ENCODE assay signal across 15 mouse cellular contexts in the genomic region with DNA sequence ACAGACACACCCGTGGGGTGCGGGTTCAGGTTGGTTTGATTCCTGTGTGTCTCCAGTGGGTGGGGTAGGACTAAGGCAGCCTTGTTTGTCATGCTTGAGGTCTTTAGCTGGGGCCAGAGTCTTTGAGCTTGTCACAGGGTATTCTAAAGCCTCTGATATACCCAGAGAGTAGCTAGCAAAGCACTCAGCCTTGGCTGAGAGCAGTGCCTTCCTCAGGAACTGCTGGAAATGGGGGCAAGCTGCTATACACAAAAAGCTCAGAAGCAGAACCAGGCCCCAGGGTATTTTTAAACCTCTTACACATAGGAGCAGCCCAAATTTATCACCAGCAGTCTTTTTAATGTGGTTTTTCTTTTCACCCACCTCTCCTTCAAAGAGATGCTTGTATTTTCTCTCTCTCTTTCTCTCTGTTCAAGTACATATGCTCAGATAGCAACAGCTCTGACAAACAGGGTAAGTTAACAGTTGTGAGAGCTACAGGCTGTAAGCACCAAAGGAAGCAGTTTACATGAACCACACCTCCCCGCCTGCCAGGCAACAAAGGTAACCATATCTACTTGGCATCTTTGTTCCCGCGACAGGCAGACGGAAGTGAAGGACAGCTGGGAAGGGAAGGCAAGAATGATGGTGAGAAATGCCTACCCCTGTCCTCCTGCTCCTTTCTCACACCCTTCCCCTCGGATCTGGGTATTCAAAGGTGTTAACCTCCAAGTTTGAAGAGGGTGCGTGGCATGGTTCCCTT.
DNase-seq lines count a peak whose midpoint lies in the region; ATAC-seq and TF ChIP-seq lines count a peak whose summit lies in the region.
"Had no signal": no experiment of that assay in that cellular context is flagged by ENCODE, and none has a peak within 500 bp of the region (broad histone marks: within the 10 kb centered on the region; RNA-seq: fewer than 3 reads in every experiment).

No protein-coding gene starts in this region.

- DNase-seq in frontal cortex, postnatal 10 days (ENCODE audit: low spot score in 2 of 2): no peak
- peak; percentile 29 to 44 for DNase-seq in B cell, adult 2 months
- DNase-seq in left cerebral cortex, adult 8-10 months (ENCODE audit: low spot score in 2 of 2): peak; percentile 11 to 45
- DNase-seq in right cerebral cortex, postnatal 25 days: peak; percentile 36
- DNase-seq in embryonic facial prominence, embryonic 10.5 days (ENCODE audit: low spot score): no peak
- DNase-seq: liver, embryonic 13.5 days had no signal

- no peak overlapping the region for H3K27ac ChIP-seq in intestine, postnatal 0 days (ENCODE audit: low read depth, low read length)
- no peak overlapping the region for H3K27ac ChIP-seq in embryonic facial prominence, embryonic 10.5 days (replicated peaks)
- no peak overlapping the region for H3K27ac ChIP-seq in midbrain, embryonic 16.5 days (ENCODE audit: low read length)
- H3K27ac ChIP-seq: hindbrain, embryonic 13.5 days; liver, embryonic 13.5 days; macrophage; stomach, embryonic 15.5 days had no signal

- no peaks in the 10 kb centered on the region for H3K27me3 ChIP-seq in intestine, postnatal 0 days (replicated peaks; ENCODE audit: control insufficient read depth, insufficient read depth, low read length)
- H3K27me3 ChIP-seq in embryonic facial prominence, embryonic 10.5 days (replicated peaks; ENCODE audit: low read depth, poor library complexity, severe bottlenecking): no peaks in the 10 kb centered on the region
- H3K27me3 ChIP-seq in midbrain, embryonic 16.5 days (ENCODE audit: control insufficient read depth, insufficient read depth, low read depth, low read length): no peaks in the 10 kb centered on the region
- H3K27me3 ChIP-seq: heart, embryonic 12.5 days; hindbrain, embryonic 13.5 days; liver, embryonic 13.5 days; stomach, embryonic 15.5 days had no signal

- TF ChIP-seq CTCF in intestine, postnatal 0 days (IDR thresholded peaks at IDR 0.05; ENCODE audit: low read depth): no peak

- no peaks in the 10 kb centered on the region for H3K4me1 ChIP-seq in intestine, postnatal 0 days (replicated peaks; ENCODE audit: control insufficient read depth, insufficient read depth, low read length)
- H3K4me1 ChIP-seq in embryonic facial prominence, embryonic 10.5 days: no peaks in the 10 kb centered on the region
- no peaks in the 10 kb centered on the region for H3K4me1 ChIP-seq in midbrain, embryonic 16.5 days (ENCODE audit: control insufficient read depth, insufficient read depth, low read length)
- H3K4me1 ChIP-seq: heart, embryonic 12.5 days; hindbrain, embryonic 13.5 days; liver, embryonic 13.5 days; stomach, embryonic 15.5 days had no signal

- ATAC-seq in frontal cortex, adult (ENCODE audit: low TSS enrichment): peak; percentile 91
- ATAC-seq in intestine, postnatal 0 days: no peak
- no peak for ATAC-seq in midbrain, embryonic 16.5 days

- no peak overlapping the region for H3K4me3 ChIP-seq in intestine, postnatal 0 days (ENCODE audit: low read depth, low read length)
- no peak overlapping the region for H3K4me3 ChIP-seq in embryonic facial prominence, embryonic 10.5 days
- no peak overlapping the region for H3K4me3 ChIP-seq in midbrain, embryonic 16.5 days (ENCODE audit: low read depth, low read length)
- H3K4me3 ChIP-seq: erythroblast, embryonic 14.5 days; heart, embryonic 12.5 days; hindbrain, embryonic 13.5 days; liver, embryonic 13.5 days; myocyte; stomach, embryonic 15.5 days had no signal

- no peak overlapping the region for H3K4me2 ChIP-seq in intestine, postnatal 0 days (replicated peaks; ENCODE audit: low read depth)
- no peak overlapping the region for H3K4me2 ChIP-seq in midbrain, embryonic 16.5 days (ENCODE audit: low read length)
- H3K4me2 ChIP-seq: heart, embryonic 12.5 days; hindbrain, embryonic 13.5 days; liver, embryonic 13.5 days; stomach, embryonic 15.5 days had no signal

- no peaks in the 10 kb centered on the region for H3K36me3 ChIP-seq in intestine, postnatal 0 days (ENCODE audit: control insufficient read depth, insufficient read depth)
- H3K36me3 ChIP-seq in embryonic facial prominence, embryonic 10.5 days (replicated peaks): no peaks in the 10 kb centered on the region
- H3K36me3 ChIP-seq in midbrain, embryonic 16.5 days (ENCODE audit: control insufficient read depth, insufficient read depth, low read length): no peaks in the 10 kb centered on the region
- H3K36me3 ChIP-seq: heart, embryonic 12.5 days; hindbrain, embryonic 13.5 days; liver, embryonic 13.5 days; stomach, embryonic 15.5 days had no signal

- 70% methylated on average over 8 of the region's 8 CpGs for WGBS in intestine, postnatal 0 days
- WGBS in embryonic facial prominence, embryonic 10.5 days: 88% methylated on average over 8 of the region's 8 CpGs
- WGBS in midbrain, embryonic 16.5 days: 91% methylated on average over 8 of the region's 8 CpGs

- H3K9ac ChIP-seq in intestine, postnatal 0 days (ENCODE audit: low read depth, low read length): no peak overlapping the region
- no peak overlapping the region for H3K9ac ChIP-seq in midbrain, embryonic 16.5 days (ENCODE audit: low read depth, low read length)
- H3K9ac ChIP-seq: heart, embryonic 12.5 days; hindbrain, embryonic 13.5 days; liver, embryonic 13.5 days; stomach, embryonic 15.5 days had no signal

- no peaks in the 10 kb centered on the region for H3K9me3 ChIP-seq in intestine, postnatal 0 days (ENCODE audit: control insufficient read depth)
- no peaks in the 10 kb centered on the region for H3K9me3 ChIP-seq in embryonic facial prominence, embryonic 10.5 days
- no peaks in the 10 kb centered on the region for H3K9me3 ChIP-seq in midbrain, embryonic 16.5 days (replicated peaks; ENCODE audit: control insufficient read depth, low read length, poor library complexity, severe bottlenecking)
- H3K9me3 ChIP-seq: heart, embryonic 12.5 days; hindbrain, embryonic 13.5 days; liver, embryonic 13.5 days; stomach, embryonic 15.5 days had no signal

Comparison
In these comparisons a context has a peak if more than half of its experiments do, and no peak if none do; other contexts are left out.
1. DNase-seq: peak in B cell, adult 2 months (2 of 2), left cerebral cortex, adult 8-10 months (2 of 2) and right cerebral cortex, postnatal 25 days (single experiment); none in frontal cortex, postnatal 10 days (0 of 2) and embryonic facial prominence, embryonic 10.5 days (single experiment).